Mouse (Mus musculus): Measurements from ENCODE around the gene Slc30a4. TPM values are rescaled to one million over a fixed set of nuclear protein-coding genes. Genes with fewer than 3 reads are reported as not detected.

Slc30a4 gene
- total RNA-seq (2021) = 10 to 100 TPM; 27.4 to 29.2 TPM
- long read RNA-seq, experiment 1, full-length matches to known transcripts = 12 of 15 reads
- long read RNA-seq, experiment 1, partial matches to known transcripts = 2 of 15 reads
- long read RNA-seq, experiment 1, other reads (novel, unspliced or antisense) = 1 of 15 reads
- long read RNA-seq, experiment 2, full-length matches to known transcripts = 26 of 29 reads
- long read RNA-seq, experiment 2, partial matches to known transcripts = 0 of 29 reads
- long read RNA-seq, experiment 2, other reads (novel, unspliced or antisense) = 3 of 29 reads

DNA sequence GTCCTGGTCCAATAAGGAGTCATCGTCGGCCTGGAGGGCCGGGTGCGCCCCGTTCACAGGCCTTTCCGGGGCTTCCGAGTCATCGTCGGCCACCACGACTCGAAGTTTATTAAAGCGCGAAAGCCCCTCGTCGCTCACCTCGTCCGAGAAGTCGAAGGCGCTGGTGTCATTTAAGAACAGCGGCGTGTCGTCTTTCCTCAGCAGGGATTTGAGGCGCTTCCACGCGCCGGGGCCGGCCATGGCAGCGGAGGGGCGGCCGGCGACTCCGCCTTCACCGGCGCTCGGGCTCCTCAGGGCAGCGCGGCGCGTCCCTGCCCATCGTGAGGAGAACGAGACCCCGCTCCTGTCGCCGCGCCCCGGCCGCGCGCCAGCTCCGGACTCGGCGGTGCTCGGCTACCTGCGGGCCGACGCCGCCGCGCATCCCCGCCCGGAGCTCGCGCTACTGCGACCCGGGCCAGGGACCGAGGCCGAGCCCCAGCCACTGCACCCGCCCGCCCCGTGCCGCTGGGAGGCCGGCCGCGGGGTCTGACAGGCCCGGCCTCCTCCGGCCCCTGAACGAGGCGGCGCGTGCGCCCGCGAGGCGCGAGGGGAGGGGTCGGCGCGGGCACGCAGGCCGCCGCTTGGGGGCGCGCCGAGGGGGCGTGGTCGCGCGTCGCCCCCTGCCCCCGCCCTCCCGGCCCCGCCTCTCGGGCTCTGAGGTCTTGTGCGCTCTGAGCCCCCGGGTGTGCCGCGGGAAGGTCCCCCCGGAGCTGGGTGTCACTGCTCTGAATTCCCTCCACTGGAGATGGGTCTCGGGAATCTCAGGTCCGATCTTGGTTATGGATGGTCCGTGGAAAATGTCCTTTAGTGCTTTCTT lies at the start of gene Slc30a4:
Gene Slc30a4 (minus strand): TSS at position 483 of the 856 bp plus-strand sequence.
- TF ChIP-seq CTCF (conservative IDR thresholded peaks at IDR 0.05) = no peak; the same call in 1 of the 2 replicates
- DNase-seq (ENCODE audit: low spot score in 2 of 2) = peak; percentile 52 to 73
- H3K27ac ChIP-seq = peak within 1 kb of the TSS; percentile 88
- peak within 1 kb of the TSS; percentile 79 for H3K4me3 ChIP-seq

- H3K27ac ChIP-seq = no peak overlapping the region
- DNase-seq (ENCODE audit: low spot score in 2 of 2) = no peak
- TF ChIP-seq CTCF (conservative IDR thresholded peaks at IDR 0.05) = no peak
- H3K4me3 ChIP-seq = no peak overlapping the region
Observed at GRCm38 (mm10) chr2:122746461-122746860, 44.0 kb upstream of the Slc30a4 start.

DNA sequence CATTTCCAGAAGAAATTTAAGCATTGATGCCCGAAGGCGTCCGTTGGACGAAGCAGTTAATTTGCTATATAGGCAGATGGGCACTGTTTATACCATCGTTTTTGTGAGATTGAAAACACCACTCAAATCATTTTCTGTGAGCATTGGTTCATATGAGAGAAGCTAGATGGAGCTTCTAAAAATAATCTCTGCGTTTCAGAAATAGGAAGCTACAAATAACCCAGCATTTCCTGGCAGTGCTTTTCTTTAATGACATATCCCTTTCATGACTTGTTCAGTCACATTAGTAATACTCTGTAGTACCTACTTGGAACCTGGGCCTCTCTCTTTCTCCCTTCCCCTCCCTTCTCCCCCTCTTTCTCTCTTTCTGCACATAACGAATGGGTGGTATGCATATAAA lies 36.6 kb upstream of the Slc30a4 start:
- no peak; the same call in 1 of the 2 replicates for TF ChIP-seq CTCF (conservative IDR thresholded peaks at IDR 0.05)
- Histone ChIP-seq H3K27ac (peak overlapping the region; percentile 98), H3K4me3 (peak overlapping the region; percentile 75)
- peak in 1 of 2 experiments; percentile 5 for DNase-seq (ENCODE audit: low spot score in 2 of 2)

GRCm38 (mm10) chr2:122737894-122738830 lies 35.7 kb upstream of the Slc30a4 start, which contains the start of gene Bloc1s6:
Gene Bloc1s6 (plus strand): TSS chr2:122738503.
- H3K27ac ChIP-seq = peak within 1 kb of the TSS; percentile 98
- DNase-seq (ENCODE audit: low spot score in 2 of 2) = peak; percentile 90 to 93
- no peak for TF ChIP-seq CTCF (conservative IDR thresholded peaks at IDR 0.05)
- peak within 1 kb of the TSS; percentile 75 for H3K4me3 ChIP-seq

GRCm38 (mm10) chr2:122731456-122731855 lies 29.0 kb upstream of the Slc30a4 start:
- no peak overlapping the region for H3K4me3 ChIP-seq
- H3K27ac ChIP-seq = no peak overlapping the region
- TF ChIP-seq CTCF (conservative IDR thresholded peaks at IDR 0.05) = no peak
- no peak for DNase-seq (ENCODE audit: low spot score in 2 of 2)

DNA sequence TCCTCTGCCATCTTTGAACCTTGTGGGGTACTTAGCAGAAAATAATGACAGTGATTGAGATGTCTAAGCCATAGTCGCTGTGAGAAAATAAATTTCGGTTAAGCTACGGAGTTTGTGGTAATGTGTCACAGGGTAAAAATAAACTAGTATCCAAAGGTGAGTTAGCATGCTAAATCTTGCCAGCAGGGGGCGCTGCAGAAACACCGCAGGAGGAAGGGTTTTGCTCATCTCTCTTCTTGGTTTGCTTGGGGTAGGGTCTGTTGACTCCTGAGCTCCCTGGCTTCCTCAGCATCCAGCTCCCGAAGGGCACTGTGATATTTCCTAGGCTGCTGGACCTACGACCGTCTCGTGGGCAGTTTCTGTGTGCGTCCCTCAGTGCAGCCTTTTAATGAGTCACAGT lies 23.1 kb upstream of the Slc30a4 start:
- DNase-seq (ENCODE audit: low spot score in 2 of 2) = no peak
- peak; percentile 76 for TF ChIP-seq CTCF (conservative IDR thresholded peaks at IDR 0.05)
- no peak overlapping the region for H3K27ac ChIP-seq

DNA sequence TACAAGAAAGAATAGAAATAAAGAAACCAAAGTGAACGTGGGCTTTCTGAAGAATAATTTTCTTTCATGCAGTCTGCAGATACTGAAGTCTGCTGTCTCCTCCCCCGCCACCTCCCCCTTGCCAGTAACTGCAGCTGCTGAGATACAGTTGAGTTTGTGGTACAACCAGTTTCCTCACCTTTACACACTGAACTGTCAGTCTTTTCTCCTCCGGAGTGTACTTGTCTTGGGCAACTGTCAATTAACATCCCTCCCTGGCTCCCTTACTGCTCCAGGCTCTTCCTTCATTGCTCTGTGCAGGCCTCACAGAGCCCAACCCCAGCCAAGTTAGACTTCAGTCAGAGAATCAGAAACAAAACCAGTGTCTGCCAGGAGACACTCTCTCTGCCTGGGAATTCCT lies 18.1 kb upstream of the Slc30a4 start:
- H3K27ac ChIP-seq = no peak overlapping the region
- TF ChIP-seq CTCF (conservative IDR thresholded peaks at IDR 0.05) = no peak
- DNase-seq (ENCODE audit: low spot score in 2 of 2) = no peak
- H3K4me3 ChIP-seq = no peak overlapping the region

More for the DNA sequence above, 23.1 kb upstream of the Slc30a4 start:
- no peak overlapping the region for H3K4me3 ChIP-seq

DNA sequence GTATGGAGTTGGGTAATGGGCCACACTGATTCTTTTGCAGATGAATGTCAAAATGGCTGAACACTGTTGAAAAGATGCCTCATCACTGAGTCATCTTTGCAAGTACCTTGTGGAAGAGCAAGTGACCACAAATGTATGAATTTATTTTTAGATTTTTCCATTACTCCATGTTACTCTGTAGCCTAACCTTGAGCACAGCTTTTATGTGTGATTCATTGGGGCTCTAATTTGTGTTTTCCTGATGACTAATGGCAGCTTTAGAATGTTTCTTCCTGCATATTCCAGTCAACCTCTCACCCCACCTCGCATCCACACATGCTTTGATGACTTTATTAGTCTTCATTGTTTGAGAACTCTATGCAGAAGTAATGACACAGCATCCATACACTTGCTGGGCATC lies 16.8 kb upstream of the Slc30a4 start:
- TF ChIP-seq CTCF (conservative IDR thresholded peaks at IDR 0.05) = no peak
- Histone ChIP-seq H3K4me3 (no peak overlapping the region), H3K27ac (no peak overlapping the region)
- no peak for DNase-seq (ENCODE audit: low spot score in 2 of 2)

GRCm38 (mm10) chr2:122716301-122716842 lies 13.9 kb upstream of the Slc30a4 start:
- no peak overlapping the region for H3K4me3 ChIP-seq

DNA sequence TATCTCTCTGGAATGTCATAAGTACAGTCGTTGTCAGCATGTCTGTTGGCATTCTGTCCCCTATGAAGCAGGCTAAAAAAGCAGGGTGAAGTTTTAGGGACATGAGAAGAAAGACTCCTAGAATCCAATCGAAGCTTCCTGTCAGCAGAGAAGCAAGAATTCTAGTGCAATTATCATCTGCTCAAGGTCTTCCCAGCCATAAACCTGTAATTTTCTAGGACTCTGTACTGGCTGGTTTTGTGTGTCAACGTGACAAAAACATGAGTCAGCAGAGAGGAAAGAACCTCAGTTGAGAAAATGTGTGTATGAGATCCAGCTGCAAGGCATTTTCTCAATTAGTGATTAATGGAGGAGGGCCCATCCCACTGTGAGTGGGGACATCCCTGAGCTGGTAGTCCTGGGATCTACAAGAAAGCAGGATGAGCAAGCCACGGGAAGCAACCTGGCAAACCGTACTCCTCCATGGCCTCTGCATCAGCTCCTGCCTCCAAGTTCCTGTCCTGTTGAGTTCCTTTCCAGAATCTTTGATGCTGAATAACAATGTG lies 12.8 kb upstream of the Slc30a4 start:
- no peak for DNase-seq (ENCODE audit: low spot score in 2 of 2)
- no peak overlapping the region for H3K4me3 ChIP-seq
- TF ChIP-seq CTCF (conservative IDR thresholded peaks at IDR 0.05) = no peak
- no peak overlapping the region for H3K27ac ChIP-seq

More at GRCm38 (mm10) chr2:122716301-122716842, 13.9 kb upstream of the Slc30a4 start:
- no peak overlapping the region for H3K27ac ChIP-seq
- no peak for TF ChIP-seq CTCF (conservative IDR thresholded peaks at IDR 0.05)
- DNase-seq (ENCODE audit: low spot score in 2 of 2) = no peak

DNA sequence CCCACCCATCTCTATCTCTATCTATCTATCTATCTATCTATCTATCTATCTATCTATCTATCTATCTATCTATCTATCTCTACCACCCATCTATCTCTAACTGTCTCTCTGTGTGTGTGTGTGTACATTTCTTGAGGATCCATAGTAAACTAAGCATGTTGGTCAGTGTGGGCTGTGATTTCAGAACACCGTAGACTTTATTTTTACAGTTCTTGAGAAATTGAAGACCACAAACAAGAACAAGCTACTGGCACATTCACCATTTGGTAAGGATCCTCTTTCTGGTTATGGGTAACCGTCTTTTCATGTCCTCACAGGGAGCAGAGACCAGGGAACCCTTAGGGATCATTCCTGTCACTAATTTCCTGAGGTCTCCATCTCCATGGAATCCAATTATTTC lies 10.4 kb upstream of the Slc30a4 start:
- no peak for TF ChIP-seq CTCF (conservative IDR thresholded peaks at IDR 0.05)
- no peak overlapping the region for H3K27ac ChIP-seq
- DNase-seq (ENCODE audit: low spot score in 2 of 2) = no peak
- H3K4me3 ChIP-seq = no peak overlapping the region

GRCm38 (mm10) chr2:122711911-122712310 lies 9.4 kb upstream of the Slc30a4 start:
- Histone ChIP-seq H3K4me3 (no peak overlapping the region), H3K27ac (no peak overlapping the region)
- TF ChIP-seq CTCF (conservative IDR thresholded peaks at IDR 0.05) = no peak
- DNase-seq (ENCODE audit: low spot score in 2 of 2) = no peak

All from layer of hippocampus, adult 2 months (tissue).